Mouse (Mus musculus): ENCODE data around the gene Rpl13.

DNA sequence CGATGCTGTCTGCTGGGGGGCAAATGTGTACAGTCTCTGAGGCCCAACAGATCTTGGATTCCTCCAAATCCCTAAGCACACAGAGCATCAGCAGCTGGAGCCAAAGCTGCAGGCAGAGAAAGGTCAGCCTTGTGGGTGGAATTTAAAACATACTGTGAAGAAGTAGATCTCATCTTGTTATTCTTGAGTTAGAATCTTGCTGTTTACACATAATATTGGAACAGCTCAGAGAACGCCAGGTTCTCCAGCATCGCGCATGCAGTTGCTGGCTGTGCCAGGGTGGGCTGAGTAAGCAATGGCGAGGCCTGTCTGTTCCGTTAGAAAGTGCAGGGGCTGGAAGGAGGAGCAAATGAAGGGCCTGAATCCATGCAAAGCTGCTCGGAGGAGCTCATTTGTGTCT, 44.2 kb downstream of the Rpl13 start:
- TF ChIP-seq EP300 (IDR thresholded peaks at IDR 0.05; ENCODE audit: low read depth), result no peak
- TF ChIP-seq CTCF (IDR thresholded peaks at IDR 0.05; ENCODE audit: low read depth), result no peak

All from liver, postnatal 0 days (tissue).